Mouse (Mus musculus): ENCODE results near the gene Nup160. TPM values are rescaled to one million over a fixed set of nuclear protein-coding genes. Genes with fewer than 3 reads are reported as not detected.
A peak's percentile ranks its signal among the peaks of the same experiment; 100 is the strongest.

The Nup160 gene
- polyA plus RNA-seq, 1 experiment from 2014 or later = 34.7 TPM

DNA sequence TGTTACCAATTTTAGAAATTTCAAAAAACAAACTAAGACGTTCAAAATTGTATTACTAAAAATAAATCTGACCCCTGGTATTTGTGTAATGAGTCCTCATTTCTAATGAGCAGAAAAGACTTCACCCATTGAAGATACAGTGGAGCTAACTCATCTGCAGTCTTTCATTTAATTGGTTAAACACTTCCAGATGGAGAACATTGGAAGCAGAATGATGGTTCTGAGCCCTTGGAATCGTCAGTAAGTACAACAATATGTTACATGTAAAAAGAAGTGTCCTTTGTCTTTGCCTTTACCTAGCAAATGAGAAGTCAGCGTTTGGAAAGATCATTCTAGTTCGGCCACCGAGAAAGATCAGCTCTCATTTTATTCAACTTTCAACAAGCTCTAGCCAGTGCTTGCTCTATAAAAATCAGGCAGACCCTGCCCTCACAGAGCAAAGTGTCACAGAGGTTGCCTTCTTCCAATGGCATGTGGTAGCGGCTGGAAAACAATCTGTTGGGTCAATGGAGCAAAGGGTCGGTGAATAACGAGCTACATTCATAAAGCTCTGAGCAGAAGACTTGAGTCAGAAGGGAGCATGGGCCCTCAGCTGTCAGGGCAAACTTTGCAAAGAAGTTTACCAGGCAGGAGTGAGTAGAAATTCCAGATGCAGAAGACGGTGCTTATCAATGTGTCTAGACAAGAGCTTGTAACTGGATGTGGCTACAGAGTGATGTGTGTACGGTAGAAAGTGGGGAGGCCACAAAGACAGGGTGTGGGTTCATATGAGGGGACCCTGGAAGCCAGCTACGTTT lies 10.2 kb upstream of the Nup160 start:
- peaks cover 12% of the 10 kb centered on the region for H3K4me1 ChIP-seq (replicated peaks)
- H3K27me3 ChIP-seq (replicated peaks) = no peaks in the 10 kb centered on the region
- no peaks in the 10 kb centered on the region for H3K36me3 ChIP-seq
- H3K27ac ChIP-seq (ENCODE audit: poor library complexity, severe bottlenecking) = no peak overlapping the region
- no peak overlapping the region for H3K4me3 ChIP-seq
- ATAC-seq (ENCODE audit: insufficient number of reproducible peaks, low FRiP score) = no peak
- H3K9me3 ChIP-seq (replicated peaks) = peaks cover 2% of the 10 kb centered on the region; the same call in 1 of the 2 replicates
- no peak overlapping the region for H3K9ac ChIP-seq
- 49% methylated on average over 11 of the region's 11 CpGs for WGBS
- H3K4me2 ChIP-seq = peak overlapping the region; percentile 48

DNA sequence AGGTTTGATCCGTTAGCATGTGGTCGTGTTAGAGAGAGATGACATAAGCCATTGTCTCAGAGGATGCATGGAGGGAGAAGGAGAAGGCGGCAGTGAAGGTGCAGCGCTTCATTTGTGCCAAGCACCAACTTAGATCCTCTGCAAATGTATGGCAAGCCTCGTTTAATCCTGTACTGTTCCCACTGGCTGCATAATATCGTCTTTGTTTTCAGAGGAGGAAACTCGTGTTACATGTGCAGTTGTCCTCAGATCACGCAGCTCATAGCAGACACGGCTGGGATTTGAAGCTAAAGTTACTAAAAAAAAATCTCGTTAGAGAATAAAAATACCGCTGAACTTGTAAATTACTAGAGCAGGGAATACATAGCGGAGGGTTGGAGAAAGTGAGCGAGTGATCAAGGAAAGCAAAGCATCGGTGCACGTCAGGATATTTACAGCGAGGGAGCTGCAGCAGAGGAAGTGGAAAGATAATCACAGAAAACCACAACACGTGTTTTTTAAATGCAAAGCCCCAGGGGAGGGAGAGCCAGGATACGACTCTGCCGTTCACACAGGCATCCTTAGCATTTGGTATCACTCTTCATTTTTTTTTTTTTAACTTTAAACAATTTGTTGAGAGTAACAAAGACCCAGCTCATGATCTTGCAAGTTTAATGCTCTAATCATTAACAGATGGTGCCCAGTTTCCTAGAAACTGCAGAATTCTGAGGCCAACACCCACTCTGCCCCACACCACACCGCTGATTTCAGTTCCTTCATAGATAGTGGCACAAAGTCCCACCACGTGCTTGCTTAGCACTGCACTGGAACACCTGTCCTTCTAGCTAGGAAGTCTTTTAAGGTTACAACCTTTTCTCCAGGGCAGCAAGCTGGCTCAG lies 9.4 kb upstream of the Nup160 start:
- 32% methylated on average over 21 of the region's 21 CpGs for WGBS
- no peak overlapping the region for H3K27ac ChIP-seq (ENCODE audit: poor library complexity, severe bottlenecking)
- H3K27me3 ChIP-seq (replicated peaks) = no peaks in the 10 kb centered on the region
- peak overlapping the region; percentile 48 for H3K4me2 ChIP-seq
- peaks cover 12% of the 10 kb centered on the region for H3K4me1 ChIP-seq (replicated peaks)
- H3K36me3 ChIP-seq = no peaks in the 10 kb centered on the region
- H3K9ac ChIP-seq = no peak overlapping the region
- no peak overlapping the region for H3K4me3 ChIP-seq
- no peak; the same call in 1 of the 2 replicates for ATAC-seq (ENCODE audit: insufficient number of reproducible peaks, low FRiP score)
- H3K9me3 ChIP-seq (replicated peaks) = peaks cover 2% of the 10 kb centered on the region; the same call in 1 of the 2 replicates

DNA sequence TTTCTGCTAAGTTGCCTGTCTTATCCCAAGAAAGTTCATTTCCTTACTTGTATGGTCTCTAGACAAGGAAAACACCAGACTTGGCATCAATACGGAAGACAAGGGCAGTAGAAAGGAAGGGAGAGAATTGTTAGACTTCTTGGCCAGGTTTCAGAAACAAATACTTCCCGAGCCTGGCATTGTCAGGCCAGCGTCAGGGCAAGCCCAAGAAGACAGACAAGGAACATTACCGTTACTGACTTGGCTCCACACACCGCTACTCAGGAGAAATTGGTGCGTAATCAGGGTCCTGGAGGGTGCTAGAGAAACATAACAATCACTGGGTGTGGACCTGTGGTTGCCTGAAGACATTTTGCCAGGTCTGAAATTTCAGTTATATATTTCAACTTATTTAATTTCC lies 6.7 kb upstream of the Nup160 start:
- H3K36me3 ChIP-seq = no peaks in the 10 kb centered on the region
- H3K4me3 ChIP-seq = no peak overlapping the region
- H3K9me3 ChIP-seq (replicated peaks) = peaks cover 2% of the 10 kb centered on the region; the same call in 1 of the 2 replicates
- 73% methylated on average over 6 of the region's 6 CpGs for WGBS
- peaks cover 12% of the 10 kb centered on the region for H3K4me1 ChIP-seq (replicated peaks)
- no peak overlapping the region for H3K27ac ChIP-seq (ENCODE audit: poor library complexity, severe bottlenecking)
- no peaks in the 10 kb centered on the region for H3K27me3 ChIP-seq (replicated peaks)
- H3K9ac ChIP-seq = no peak overlapping the region
- no peak overlapping the region for H3K4me2 ChIP-seq
- ATAC-seq (ENCODE audit: insufficient number of reproducible peaks, low FRiP score) = no peak

DNA sequence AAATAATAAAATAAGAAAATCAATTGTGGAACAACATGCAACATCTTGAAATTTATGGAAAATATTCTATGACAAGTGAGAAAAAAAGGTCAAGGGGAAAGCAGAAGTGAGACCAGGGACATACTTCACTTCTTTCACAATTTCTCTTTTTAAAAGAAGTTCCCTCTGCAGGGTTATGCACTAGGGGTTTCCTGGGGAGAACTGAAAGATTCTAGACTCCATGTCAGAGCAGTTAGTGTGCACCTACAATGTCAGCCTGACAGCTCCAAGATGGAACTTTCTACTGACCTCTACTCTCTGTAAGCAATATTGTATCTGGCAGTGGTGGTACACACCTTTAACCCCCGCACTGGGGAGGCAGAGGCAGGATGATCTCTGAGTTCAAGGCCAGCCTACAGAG lies 3.7 kb upstream of the Nup160 start:
- no peak overlapping the region for H3K9ac ChIP-seq
- peaks cover under 1% of the 10 kb centered on the region; the same call in 1 of the 2 replicates for H3K4me1 ChIP-seq (replicated peaks)
- WGBS = 79% methylated on average over 1 of the region's 1 CpGs

DNA sequence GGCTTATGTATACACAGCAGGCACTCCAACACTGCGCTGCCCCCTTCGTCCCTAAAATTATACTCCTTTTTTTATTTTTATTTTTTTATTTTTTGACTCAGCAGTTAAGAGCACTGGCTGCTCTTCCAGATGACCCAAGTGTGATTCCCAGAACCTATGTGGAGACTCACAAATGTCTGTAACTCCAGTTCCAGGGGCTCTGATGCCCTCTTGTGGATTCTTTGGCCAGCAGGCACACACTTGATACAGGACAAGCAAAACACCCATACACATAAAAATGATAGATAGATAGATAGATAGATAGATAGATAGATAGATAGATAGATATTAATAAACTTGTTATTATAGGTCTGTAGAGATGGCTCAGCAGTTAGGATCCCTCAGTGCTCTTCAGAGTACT lies 2.5 kb upstream of the Nup160 start:
- H3K9ac ChIP-seq = no peak overlapping the region

More for the DNA sequence above, 3.7 kb upstream of the Nup160 start:
- H3K9me3 ChIP-seq (replicated peaks) = peaks cover 2% of the 10 kb centered on the region; the same call in 1 of the 2 replicates
- no peak overlapping the region for H3K27ac ChIP-seq (ENCODE audit: poor library complexity, severe bottlenecking)
- no peak for ATAC-seq (ENCODE audit: insufficient number of reproducible peaks, low FRiP score)
- H3K4me2 ChIP-seq = no peak overlapping the region
- no peak overlapping the region for H3K4me3 ChIP-seq
- H3K36me3 ChIP-seq = no peaks in the 10 kb centered on the region
- H3K27me3 ChIP-seq (replicated peaks) = no peaks in the 10 kb centered on the region

DNA sequence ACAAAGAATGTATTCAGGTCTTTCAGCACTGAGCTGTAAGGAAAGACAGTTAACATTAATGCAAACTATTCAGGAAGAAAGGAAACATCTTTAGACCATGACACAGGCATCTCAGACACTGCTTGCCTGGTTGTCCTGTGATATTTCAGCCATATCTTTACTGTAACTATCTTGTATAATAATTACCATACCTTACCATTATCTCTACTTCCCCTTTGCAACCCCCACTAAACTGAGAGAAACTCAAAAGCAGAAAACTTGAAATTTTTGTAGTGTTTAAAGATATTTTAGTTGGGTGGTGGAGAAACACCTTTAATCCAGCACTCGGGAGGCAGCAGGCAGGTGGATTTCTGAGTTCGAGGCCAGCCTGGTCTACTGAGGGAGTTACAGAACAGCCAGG lies 1.5 kb upstream of the Nup160 start:
- no peak for ATAC-seq (ENCODE audit: insufficient number of reproducible peaks, low FRiP score)
- 89% methylated on average over 2 of the region's 2 CpGs for WGBS
- Histone ChIP-seq H3K4me1 (replicated peaks) (peaks cover 9% of the 10 kb centered on the region), H3K27ac (ENCODE audit: poor library complexity, severe bottlenecking) (no peak overlapping the region), H3K9me3 (replicated peaks) (no peaks in the 10 kb centered on the region), H3K4me2 (no peak overlapping the region), H3K9ac (no peak overlapping the region), H3K4me3 (no peak overlapping the region), H3K27me3 (replicated peaks) (no peaks in the 10 kb centered on the region), H3K36me3 (0 out of 2 replicates have a peak, but pooled peaks cover under 1% of the 10 kb centered on the region)

More for the DNA sequence above, 2.5 kb upstream of the Nup160 start:
- H3K27ac ChIP-seq (ENCODE audit: poor library complexity, severe bottlenecking) = no peak overlapping the region
- no peak overlapping the region for H3K4me2 ChIP-seq
- H3K36me3 ChIP-seq = no peaks in the 10 kb centered on the region
- H3K9me3 ChIP-seq (replicated peaks) = peaks cover 2% of the 10 kb centered on the region; the same call in 1 of the 2 replicates
- H3K4me3 ChIP-seq = no peak overlapping the region
- no peak for ATAC-seq (ENCODE audit: insufficient number of reproducible peaks, low FRiP score)
- 93% methylated on average over 2 of the region's 2 CpGs for WGBS
- no peaks in the 10 kb centered on the region for H3K27me3 ChIP-seq (replicated peaks)
- H3K4me1 ChIP-seq (replicated peaks) = 0 out of 2 replicates have a peak, but pooled peaks cover 3% of the 10 kb centered on the region

DNA sequence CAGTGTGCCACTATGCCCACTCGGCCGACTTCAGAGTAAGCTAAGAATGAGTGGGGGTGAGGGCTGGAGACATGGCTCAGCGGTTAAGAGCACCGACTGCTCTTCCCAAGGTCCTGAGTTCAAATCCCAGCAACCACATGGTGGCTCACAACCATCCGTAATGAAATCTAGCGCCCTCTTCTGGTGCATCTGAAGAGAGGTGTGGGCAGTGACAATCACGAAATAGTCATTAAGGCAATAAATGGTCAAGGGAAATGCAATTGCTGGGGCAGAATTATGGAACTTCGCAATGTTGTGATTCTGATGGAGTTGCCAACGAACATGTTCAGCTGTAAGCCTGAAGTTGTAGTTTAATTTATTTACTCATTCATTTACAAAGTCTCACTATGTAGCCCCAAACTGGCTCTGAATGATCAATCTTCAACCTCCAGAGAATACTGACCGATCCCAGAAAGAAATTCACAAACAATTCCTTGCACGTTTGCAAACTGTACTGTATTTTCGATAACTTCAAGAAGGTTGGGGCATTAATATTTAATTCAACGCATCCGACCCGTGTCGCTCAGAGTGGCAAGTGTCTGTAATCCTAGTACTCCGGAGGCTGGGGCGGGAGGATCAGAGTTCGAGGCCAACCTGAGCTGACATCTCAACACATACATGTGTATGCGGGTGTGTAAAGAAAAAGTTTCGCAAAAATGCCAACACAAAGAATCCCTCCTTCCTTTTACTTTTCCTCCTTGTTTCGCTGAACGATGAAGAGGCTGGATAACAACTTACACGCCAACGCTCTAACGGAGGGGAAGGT lies 1.4 kb downstream of the Nup160 start:
- H3K36me3 ChIP-seq = peaks cover 19% of the 10 kb centered on the region
- H3K4me1 ChIP-seq (replicated peaks) = peaks cover 13% of the 10 kb centered on the region
- peak overlapping the region; percentile 97 for H3K27ac ChIP-seq (ENCODE audit: poor library complexity, severe bottlenecking)
- ATAC-seq (ENCODE audit: insufficient number of reproducible peaks, low FRiP score) = peak; percentile 53; the same call in 1 of the 2 replicates
- no peaks in the 10 kb centered on the region for H3K27me3 ChIP-seq (replicated peaks)
- 28% methylated on average over 26 of the region's 26 CpGs for WGBS
- peak overlapping the region; percentile 98 for H3K4me2 ChIP-seq
- H3K9ac ChIP-seq = peak overlapping the region; percentile 90
- no peaks in the 10 kb centered on the region for H3K9me3 ChIP-seq (replicated peaks)
- H3K4me3 ChIP-seq = peak overlapping the region; percentile 96

DNA sequence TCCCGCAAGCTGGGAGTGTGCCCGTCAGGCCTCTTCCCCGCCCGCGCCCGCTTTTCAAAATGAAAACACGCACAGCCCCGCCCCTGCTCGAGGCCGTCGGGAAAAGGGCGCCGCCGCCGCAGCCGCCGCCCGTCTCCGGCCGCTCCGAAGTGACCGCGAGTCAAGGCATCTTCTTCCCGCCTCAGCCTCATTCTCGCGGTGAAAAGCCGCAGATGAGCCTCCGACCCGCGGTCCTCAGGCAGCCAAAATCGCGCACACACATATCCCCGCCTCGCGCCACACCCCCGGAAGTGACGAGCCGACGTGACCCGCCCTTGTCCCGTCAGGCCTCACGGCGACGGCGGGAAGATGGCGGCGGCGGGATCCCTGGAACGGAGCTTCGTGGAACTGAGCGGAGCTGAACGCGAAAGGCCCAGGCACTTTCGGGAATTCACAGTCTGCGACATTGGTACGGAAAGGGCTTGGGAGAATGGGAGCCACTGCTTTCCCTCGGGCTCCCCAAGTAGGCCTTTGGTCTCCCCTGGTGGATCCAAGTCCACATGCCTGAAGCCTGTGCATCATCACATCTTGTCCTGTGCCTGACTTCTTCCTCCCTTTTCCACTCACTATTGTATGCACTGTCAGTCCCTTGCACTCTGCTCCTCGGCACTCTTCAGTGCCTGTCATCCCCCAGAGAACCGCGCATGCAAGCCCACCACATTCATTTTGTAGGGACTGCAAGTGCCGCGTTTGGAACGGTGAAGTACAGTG lies 2.2 kb downstream of the Nup160 start:
- Histone ChIP-seq H3K27me3 (replicated peaks) (no peaks in the 10 kb centered on the region), H3K9me3 (replicated peaks) (no peaks in the 10 kb centered on the region), H3K4me3 (peak overlapping the region; percentile 96), H3K36me3 (peaks cover 24% of the 10 kb centered on the region), H3K4me1 (replicated peaks) (peaks cover 13% of the 10 kb centered on the region), H3K27ac (ENCODE audit: poor library complexity, severe bottlenecking) (peak overlapping the region; percentile 97), H3K4me2 (peak overlapping the region; percentile 98), H3K9ac (peak overlapping the region; percentile 90)
- under 1% methylated on average over 63 of the region's 63 CpGs for WGBS
- peak; percentile 97 for ATAC-seq (ENCODE audit: insufficient number of reproducible peaks, low FRiP score)

DNA sequence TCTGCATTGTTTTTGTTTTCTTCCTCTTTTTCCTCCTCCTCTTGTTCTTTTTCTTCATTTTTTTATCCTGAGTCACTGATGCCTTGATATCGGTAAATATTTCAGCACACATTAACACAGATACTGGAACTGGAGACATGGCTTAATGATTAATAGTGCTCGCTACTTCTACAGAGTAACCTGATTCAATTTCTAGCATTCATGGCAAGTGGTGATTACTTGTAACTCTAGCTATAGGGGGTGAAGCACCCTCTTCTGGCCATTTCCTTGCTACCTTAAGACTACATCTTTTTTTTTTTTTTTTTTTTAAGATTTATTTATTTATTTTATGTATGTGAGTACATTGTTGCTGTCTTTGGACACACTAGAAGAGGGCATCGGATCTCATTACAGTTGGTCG lies 23.9 kb downstream of the Nup160 start:
- Histone ChIP-seq H3K27ac (ENCODE audit: poor library complexity, severe bottlenecking) (no peak overlapping the region), H3K4me3 (no peak overlapping the region), H3K36me3 (peaks cover 83% of the 10 kb centered on the region), H3K27me3 (replicated peaks) (no peaks in the 10 kb centered on the region), H3K9me3 (replicated peaks) (no peaks in the 10 kb centered on the region), H3K9ac (no peak overlapping the region), H3K4me1 (replicated peaks) (no peaks in the 10 kb centered on the region), H3K4me2 (no peak overlapping the region)
- 96% methylated on average over 4 of the region's 4 CpGs for WGBS
- no peak for ATAC-seq (ENCODE audit: insufficient number of reproducible peaks, low FRiP score)

DNA sequence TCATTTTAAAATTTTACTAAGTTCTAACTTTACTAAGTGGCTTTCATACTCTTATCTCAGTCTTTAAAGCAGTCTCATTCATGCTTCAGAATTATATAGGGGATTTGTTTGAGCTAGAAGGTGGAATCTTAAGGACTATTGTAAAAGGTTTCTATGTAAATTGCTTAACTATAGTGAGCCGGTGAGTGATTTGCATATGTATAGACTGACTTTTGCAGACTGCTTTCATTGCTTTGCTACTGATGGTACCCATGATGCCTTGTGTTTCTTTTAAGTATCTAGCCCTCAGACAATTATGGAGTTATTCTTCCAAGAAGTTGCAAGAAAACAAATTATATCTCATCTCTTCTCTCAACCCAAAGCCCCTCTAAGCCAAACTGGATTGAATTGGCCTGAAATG lies 31.5 kb downstream of the Nup160 start:
- Histone ChIP-seq H3K27ac (ENCODE audit: poor library complexity, severe bottlenecking) (no peak overlapping the region), H3K27me3 (replicated peaks) (no peaks in the 10 kb centered on the region), H3K4me2 (no peak overlapping the region), H3K9ac (no peak overlapping the region), H3K36me3 (peaks cover 82% of the 10 kb centered on the region), H3K9me3 (replicated peaks) (no peaks in the 10 kb centered on the region), H3K4me1 (replicated peaks) (no peaks in the 10 kb centered on the region), H3K4me3 (no peak overlapping the region)
- WGBS = 96% methylated on average over 1 of the region's 1 CpGs
- ATAC-seq (ENCODE audit: insufficient number of reproducible peaks, low FRiP score) = no peak
